Mouse (Mus musculus) C2C12 (cell line): ENCODE data around the gene Fam92b. TPM values are rescaled to one million over a fixed set of nuclear protein-coding genes. Genes with fewer than 3 reads are reported as not detected.

Source experiments
- H3K27me3 ChIP-seq: one replicate; pipeline ENCODE4 v1.6.1; 2011; ENCODE audit not compliant: control insufficient read depth, insufficient read depth, insufficient read length
- H3K36me3 ChIP-seq: one replicate; pipeline ENCODE4 v1.6.1; 2011; ENCODE audit not compliant: control insufficient read depth, insufficient read depth
- H3K4me3 ChIP-seq: one replicate; pipeline ENCODE4 v1.5.1; 2011; ENCODE audit warnings: mild to moderate bottlenecking, control low read depth; ENCODE audit not compliant: poor library complexity, insufficient read depth, severe bottlenecking
- H3K79me2 ChIP-seq: one replicate; pipeline ENCODE4 v1.6.1; 2011; ENCODE audit not compliant: control insufficient read depth, insufficient read depth
- H3K79me3 ChIP-seq: one replicate; pipeline ENCODE4 v1.6.1; 2011; ENCODE audit warnings: low read depth, control low read depth
- H3ac ChIP-seq: one replicate; pipeline ENCODE3; 2011; ENCODE audit warnings: low read depth; ENCODE audit not compliant: control insufficient read depth, insufficient read length
- CEBPB ChIP-seq: IDR thresholded peaks from one replicate; pipeline ENCODE4 v1.6.1; 2011; ENCODE audit warnings: low read depth, mild to moderate bottlenecking, control low read depth, moderate library complexity
- CTCF ChIP-seq: IDR thresholded peaks from one replicate; pipeline ENCODE4 v1.5.1; 2011; ENCODE audit not compliant: control insufficient read depth, insufficient read depth, insufficient read length
- FOSL1 ChIP-seq: IDR thresholded peaks from one replicate; pipeline ENCODE4 v1.8.0; 2011; ENCODE audit warnings: mild to moderate bottlenecking, low read length; ENCODE audit not compliant: poor library complexity, insufficient read depth, severe bottlenecking
- MAX ChIP-seq: IDR thresholded peaks from one replicate; pipeline ENCODE4 v1.6.1; 2011; ENCODE audit warnings: mild to moderate bottlenecking, control low read depth
- MYOD1 ChIP-seq: IDR thresholded peaks from one replicate; pipeline ENCODE4 v1.6.1; 2011; ENCODE audit warnings: low read depth; ENCODE audit not compliant: control insufficient read depth, insufficient read length
- MYOG ChIP-seq: IDR thresholded peaks from one replicate; pipeline ENCODE4 v1.6.1; 2011; ENCODE audit not compliant: control insufficient read depth, insufficient read length; ENCODE audit errors: extremely low read depth
- USF1 ChIP-seq: IDR thresholded peaks from one replicate; pipeline ENCODE4 v1.6.1; 2011; ENCODE audit warnings: low read depth, mild to moderate bottlenecking, control low read depth, moderate library complexity
- polyA plus RNA-seq: library from polyadenylated mRNA; unstranded; fragments of >200 nt; fragmentation: generic; extraction: Trizol; gene quantifications from one replicate; pipeline ENCODE4 v1.2.1, GENCODE M21; 2012; ENCODE audit warnings: missing spikeins

Fam92b gene
- polyA plus RNA-seq, 1 experiment = not detected

GRCm38 (mm10) chr8:120143911-120144651 lies 33.2 kb downstream of the Fam92b start:
- Histone ChIP-seq H3K79me3 (no peaks in the 10 kb centered on the region), H3K27me3 (no peaks in the 10 kb centered on the region), H3K79me2 (no peaks in the 10 kb centered on the region), H3K36me3 (no peaks in the 10 kb centered on the region), H3ac (no peak overlapping the region), H3K4me3 (no peak overlapping the region)
- TF ChIP-seq MYOD1 (peak; percentile 77), MAX (no peak), CTCF (no peak), MYOG (no peak), USF1 (no peak), FOSL1 (no peak), CEBPB (no peak)

GRCm38 (mm10) chr8:120140769-120141168 lies 36.5 kb downstream of the Fam92b start:
- Histone ChIP-seq H3ac (no peak overlapping the region), H3K79me3 (no peaks in the 10 kb centered on the region), H3K27me3 (no peaks in the 10 kb centered on the region), H3K36me3 (no peaks in the 10 kb centered on the region), H3K79me2 (no peaks in the 10 kb centered on the region), H3K4me3 (no peak overlapping the region)
- TF ChIP-seq MYOG (no peak), USF1 (no peak), MAX (no peak), CTCF (no peak), CEBPB (no peak), FOSL1 (no peak), MYOD1 (no peak)

GRCm38 (mm10) chr8:120138958-120139357 lies 38.3 kb downstream of the Fam92b start:
- Histone ChIP-seq H3K27me3 (no peaks in the 10 kb centered on the region), H3K4me3 (no peak overlapping the region), H3ac (no peak overlapping the region), H3K36me3 (no peaks in the 10 kb centered on the region), H3K79me2 (no peaks in the 10 kb centered on the region), H3K79me3 (no peaks in the 10 kb centered on the region)
- TF ChIP-seq CEBPB (no peak), MAX (no peak), USF1 (no peak), FOSL1 (no peak), MYOG (no peak)

- Histone ChIP-seq H3ac (no peak overlapping the region), H3K27me3 (no peaks in the 10 kb centered on the region), H3K4me3 (no peak overlapping the region), H3K79me2 (no peaks in the 10 kb centered on the region), H3K36me3 (no peaks in the 10 kb centered on the region), H3K79me3 (no peaks in the 10 kb centered on the region)
- TF ChIP-seq CTCF (no peak), FOSL1 (no peak)
These were observed 40.6 kb downstream of the Fam92b start for GRCm38 (mm10) chr8:120136618-120137017.

GRCm38 (mm10) chr8:120135687-120136086 lies 41.6 kb downstream of the Fam92b start:
- H3ac ChIP-seq = no peak overlapping the region
- no peaks in the 10 kb centered on the region for H3K27me3 ChIP-seq
- H3K36me3 ChIP-seq = no peaks in the 10 kb centered on the region
- H3K79me2 ChIP-seq = no peaks in the 10 kb centered on the region
- H3K4me3 ChIP-seq = no peak overlapping the region
- TF ChIP-seq MYOD1 = no peak
- peak; percentile 81 for TF ChIP-seq USF1
- H3K79me3 ChIP-seq = no peaks in the 10 kb centered on the region

GRCm38 (mm10) chr8:120133169-120133568 lies 44.1 kb downstream of the Fam92b start:
- Histone ChIP-seq H3K27me3 (no peaks in the 10 kb centered on the region), H3K36me3 (no peaks in the 10 kb centered on the region), H3K79me2 (no peaks in the 10 kb centered on the region), H3K79me3 (no peaks in the 10 kb centered on the region), H3ac (no peak overlapping the region), H3K4me3 (no peak overlapping the region)
- TF ChIP-seq USF1 (no peak), FOSL1 (no peak), MYOD1 (no peak), MYOG (no peak), MAX (no peak), CEBPB (no peak), CTCF (no peak)
